Mouse (Mus musculus): ENCODE data around the gene Ccdc170.

- no peak for TF ChIP-seq CTCF (IDR thresholded peaks at IDR 0.05; ENCODE audit: low read depth)
- TF ChIP-seq EP300 (optimal IDR thresholded peaks at IDR 0.05): no peak
Measured at GRCm38 (mm10) chr10:4604527-4605209, 122.4 kb downstream of the Ccdc170 start.

All from stomach, postnatal 0 days (tissue).